Mouse (Mus musculus) adrenal gland, adult (tissue): ENCODE results near the gene Kalrn.

Experiments used
- DNase-seq, 2 experiments: peaks; one replicate each; pipeline ENCODE4 v3.0.0; 2022 to 2023; ENCODE audit warnings: low spot score in 1 of 2; ENCODE audit not compliant: inconsistent age in 2 of 2

The Kalrn gene

DNA sequence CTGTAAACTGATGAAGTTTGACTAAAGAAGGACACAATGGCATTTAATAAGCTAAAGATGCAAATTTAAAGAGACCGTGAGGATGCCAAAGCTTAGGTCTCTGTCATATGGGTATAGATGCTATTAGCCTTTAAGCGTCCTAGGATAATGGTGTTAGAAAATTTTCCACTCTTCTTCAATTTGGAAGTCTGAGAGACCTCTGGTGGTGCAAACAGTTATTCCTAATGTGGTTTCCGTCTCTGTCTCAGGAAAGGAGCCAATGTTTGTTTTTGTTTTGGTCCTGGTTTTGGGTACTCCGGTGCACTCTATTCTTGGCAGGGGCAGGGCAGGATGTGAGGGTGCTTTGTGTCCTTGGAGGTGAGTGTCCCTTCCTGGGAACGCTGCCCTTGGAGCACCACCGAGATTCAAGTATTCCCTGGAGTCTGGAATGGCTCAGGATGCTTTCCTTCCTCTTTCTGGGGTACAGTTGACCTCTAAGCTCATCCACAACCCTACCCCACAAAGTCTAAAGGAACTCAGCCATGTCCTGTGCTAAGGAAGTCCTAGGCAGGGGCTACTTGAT, 646.0 kb downstream of the Kalrn start:
- DNase-seq, result peak; percentile 57 to 76

DNA sequence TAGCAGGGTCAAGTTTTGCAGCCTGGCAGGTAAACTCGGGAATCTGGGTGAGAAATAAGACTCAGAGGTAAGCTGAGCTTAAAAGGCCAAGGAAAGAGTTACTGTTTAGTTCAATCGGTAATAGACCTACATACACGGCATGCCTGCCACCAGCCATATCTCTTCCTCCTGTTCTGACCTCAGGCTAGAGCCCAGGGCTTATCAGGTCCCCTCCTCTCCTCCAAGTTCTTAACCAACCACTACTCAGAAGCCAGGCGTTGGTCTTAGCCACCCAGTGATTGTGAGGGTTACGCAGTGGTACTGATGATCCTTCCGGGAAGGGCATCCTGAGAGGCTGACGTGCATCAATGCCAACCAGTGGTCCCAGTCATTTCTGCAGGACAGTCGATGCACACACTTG, 649.6 kb downstream of the Kalrn start:
- no peak for DNase-seq

DNA sequence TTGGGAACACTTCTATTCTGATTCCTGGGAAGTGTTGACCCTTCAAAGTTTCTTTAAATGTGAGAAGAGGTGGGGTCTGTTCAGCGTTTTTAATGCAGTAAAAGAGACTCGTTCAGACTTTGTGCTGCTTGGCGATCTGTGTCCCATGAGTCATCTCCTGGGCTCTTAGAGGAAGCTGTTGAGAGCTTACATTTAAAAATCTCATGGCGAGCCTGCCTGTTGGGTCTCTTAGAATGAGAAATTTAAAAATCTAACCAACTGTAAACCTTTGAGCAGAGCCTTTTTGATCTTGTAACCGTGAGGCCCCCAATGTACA, 650.4 kb downstream of the Kalrn start:
- no peak for DNase-seq

DNA sequence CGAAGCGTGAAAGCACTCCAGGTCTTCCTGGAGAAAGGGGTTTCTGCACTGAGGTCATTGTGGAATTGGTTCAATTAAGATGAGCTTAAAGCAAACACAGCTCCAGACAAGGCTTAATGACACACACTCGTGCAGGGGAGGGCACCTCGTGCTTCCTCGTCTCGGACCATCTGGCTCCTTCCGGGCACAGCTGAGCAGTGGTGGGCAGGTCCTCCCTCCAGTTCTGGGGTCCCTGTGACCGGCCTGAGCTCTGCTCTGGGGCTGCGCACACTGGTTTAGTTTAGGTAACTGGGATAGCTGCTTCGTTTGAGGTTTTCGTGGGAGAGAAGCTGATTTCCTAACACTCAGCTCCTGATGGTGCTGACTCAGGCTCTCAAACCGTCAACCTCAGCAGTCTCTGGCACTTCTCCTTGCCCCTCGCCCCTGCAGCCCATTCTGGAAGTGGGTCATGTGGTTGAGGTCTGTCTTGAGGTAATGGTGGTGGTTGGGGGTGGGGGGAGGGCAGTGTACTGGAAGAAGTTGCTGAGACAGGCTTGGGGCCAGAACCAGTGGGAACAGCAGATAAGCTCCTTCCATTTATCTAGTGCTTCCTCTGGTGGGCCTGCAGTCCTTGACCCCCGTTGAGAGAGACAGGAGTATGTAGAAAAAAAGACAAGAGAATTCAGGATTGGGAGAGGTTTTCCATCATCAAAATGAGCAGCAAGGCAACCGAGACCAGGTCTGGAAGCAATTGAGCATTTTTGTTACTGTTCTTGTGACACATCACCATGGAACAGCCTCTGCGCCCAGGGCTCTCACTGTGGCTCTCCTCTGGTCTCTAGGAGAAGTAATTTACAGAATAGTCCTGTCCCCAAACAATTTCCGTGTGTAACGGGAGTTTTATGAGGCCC, 651.0 kb downstream of the Kalrn start:
- no peak for DNase-seq

DNA sequence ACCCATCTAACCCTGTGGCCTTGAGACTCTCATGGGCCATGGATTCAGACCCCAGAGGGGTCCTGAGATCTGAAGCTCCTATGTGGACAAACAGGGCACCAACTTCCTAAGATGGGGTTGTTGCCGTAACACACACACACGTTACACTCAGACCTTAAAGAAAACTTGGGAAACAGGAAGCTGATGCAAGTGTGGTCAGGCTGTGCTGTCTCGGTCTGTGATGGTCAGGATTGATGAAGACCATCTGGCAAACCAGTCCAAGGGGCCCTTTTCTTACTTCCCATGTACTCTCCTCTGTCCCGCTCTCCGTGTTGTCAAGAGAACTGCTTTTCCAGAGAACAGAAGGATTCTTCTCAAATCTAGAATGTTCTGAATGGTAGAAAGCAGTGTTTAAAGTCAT, 651.8 kb downstream of the Kalrn start:
- DNase-seq, result no peak
